Mouse (Mus musculus): Measurements from ENCODE around the gene Cdc6. TPM values are rescaled to one million over a fixed set of nuclear protein-coding genes. Genes with fewer than 3 reads are reported as not detected.

Gene Cdc6
- polyA plus RNA-seq, 1 experiment from 2014 or later = 15.6 TPM

DNA sequence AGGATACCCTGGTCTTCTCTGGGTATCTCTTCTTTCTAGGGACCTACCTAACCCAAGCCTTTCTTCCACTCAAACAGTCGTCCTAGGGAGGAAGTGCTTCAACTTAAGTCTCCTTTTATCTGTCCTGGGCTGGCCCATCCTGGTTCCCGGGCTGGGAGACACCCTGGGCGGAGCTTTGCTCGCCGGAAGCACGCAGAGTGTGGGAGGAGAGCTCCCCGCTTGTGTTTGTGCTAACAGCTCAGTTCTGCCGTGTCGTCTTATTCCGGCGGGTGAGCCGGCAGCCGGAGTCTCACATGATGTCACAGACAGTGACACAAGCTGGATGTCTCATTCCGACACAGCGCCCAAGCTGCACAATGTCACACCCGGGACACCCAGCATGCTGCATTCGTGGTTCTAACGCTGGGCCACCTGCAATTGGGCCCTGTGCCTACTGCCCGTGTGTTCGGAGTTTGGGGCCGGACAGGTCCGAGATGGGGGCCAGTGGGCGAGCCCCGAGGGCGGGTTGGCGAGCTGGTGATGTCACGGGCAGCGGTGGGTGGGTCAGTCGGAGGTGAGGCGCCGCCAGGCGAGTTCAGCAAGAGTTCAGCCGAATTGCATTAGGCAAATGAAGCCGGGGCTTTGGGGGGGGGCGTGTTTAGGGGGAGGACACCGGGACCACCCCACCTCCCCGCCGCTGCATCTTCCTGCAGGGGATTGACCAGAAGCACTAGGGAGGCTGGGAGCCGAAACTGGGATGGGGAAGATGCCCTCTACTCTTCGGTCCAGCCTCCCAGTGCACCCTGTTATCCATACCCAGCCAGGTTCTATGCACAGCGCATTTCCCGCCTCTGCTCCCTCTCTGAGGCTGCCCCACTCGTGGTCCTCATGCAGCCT lies 52.1 kb downstream of the Cdc6 start:
- peak overlapping the region; percentile 55 to 65 for H3K4me3 ChIP-seq (ENCODE audit: control insufficient read depth in 1 of 2, insufficient read depth in 1 of 2, low read depth in 1 of 2, low read length in 2 of 2)
- WGBS = under 1% methylated on average over 43 of the region's 43 CpGs
- peaks cover 20% of the 10 kb centered on the region for H3K36me3 ChIP-seq (ENCODE audit: control insufficient read depth, insufficient read depth, low read length)
- peak overlapping the region; percentile 63 to 91 for H3K27ac ChIP-seq (replicated peaks in 1 of 2; ENCODE audit: control insufficient read depth in 1 of 2, insufficient read depth in 1 of 2, low read depth in 2 of 2, low read length in 2 of 2)
- peak overlapping the region; percentile 82 for H3K9ac ChIP-seq (ENCODE audit: low read length)
- H3K27me3 ChIP-seq (ENCODE audit: control insufficient read depth, insufficient read depth, low read length) = no peaks in the 10 kb centered on the region
- no peak for ATAC-seq (ENCODE audit: insufficient number of reproducible peaks, insufficient read depth, low FRiP score, low read depth)
- peaks cover 44 to 77% of the 10 kb centered on the region in 2 experiments for H3K4me1 ChIP-seq (ENCODE audit: control insufficient read depth in 2 of 2, insufficient read depth in 2 of 2, low read length in 2 of 2)
- peak overlapping the region; percentile 88 for H3K4me2 ChIP-seq (ENCODE audit: low read length)
- H3K9me3 ChIP-seq (ENCODE audit: control insufficient read depth, low read length) = no peaks in the 10 kb centered on the region

DNA sequence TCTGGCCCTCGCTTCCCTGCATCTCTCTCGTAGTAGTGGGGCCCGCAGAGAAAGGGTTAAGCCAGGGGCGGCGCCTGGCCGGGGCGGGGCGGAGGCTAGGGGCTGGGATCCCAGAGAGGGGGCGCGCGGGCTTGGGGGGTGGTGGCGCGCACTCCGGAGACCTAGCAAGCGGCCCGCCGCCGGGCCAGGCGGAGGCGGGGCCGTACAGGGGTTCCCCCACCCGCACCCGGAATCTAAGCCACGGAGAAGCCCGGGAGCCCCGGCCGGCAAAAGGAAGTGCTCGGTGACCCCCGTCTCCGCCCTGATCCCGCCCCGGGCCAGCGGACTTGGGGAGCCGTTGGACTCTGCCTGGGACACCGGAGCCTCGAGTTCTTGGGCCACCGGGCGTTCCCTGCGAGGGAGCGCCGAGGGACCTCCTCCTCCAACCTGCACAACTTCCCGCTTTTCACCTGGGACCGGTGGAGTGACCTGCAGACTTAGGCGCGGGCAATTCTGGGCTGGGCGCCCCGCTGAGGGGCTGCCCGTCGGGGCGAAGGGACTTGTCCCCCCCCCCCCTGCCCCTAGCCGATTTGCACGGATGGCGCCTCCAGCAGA lies 52.8 kb downstream of the Cdc6 start:
- Histone ChIP-seq H3K9ac (ENCODE audit: low read length) (peak overlapping the region; percentile 82), H3K36me3 (ENCODE audit: control insufficient read depth, insufficient read depth, low read length) (peaks cover 20% of the 10 kb centered on the region), H3K4me2 (ENCODE audit: low read length) (peak overlapping the region; percentile 88), H3K27ac (replicated peaks in 1 of 2; ENCODE audit: control insufficient read depth in 1 of 2, insufficient read depth in 1 of 2, low read depth in 2 of 2, low read length in 2 of 2) (peak overlapping the region; percentile 36 to 91), H3K4me1 (ENCODE audit: control insufficient read depth in 2 of 2, insufficient read depth in 2 of 2, low read length in 2 of 2) (peaks cover 44 to 77% of the 10 kb centered on the region in 2 experiments), H3K27me3 (ENCODE audit: control insufficient read depth, insufficient read depth, low read length) (no peaks in the 10 kb centered on the region), H3K4me3 (ENCODE audit: control insufficient read depth in 1 of 2, insufficient read depth in 1 of 2, low read depth in 1 of 2, low read length in 2 of 2) (peak overlapping the region; percentile 55 to 65), H3K9me3 (ENCODE audit: control insufficient read depth, low read length) (no peaks in the 10 kb centered on the region)
- under 1% methylated on average over 46 of the region's 53 CpGs for WGBS
- peak; percentile 26; the same call in 1 of the 2 replicates for ATAC-seq (ENCODE audit: insufficient number of reproducible peaks, insufficient read depth, low FRiP score, low read depth)

DNA sequence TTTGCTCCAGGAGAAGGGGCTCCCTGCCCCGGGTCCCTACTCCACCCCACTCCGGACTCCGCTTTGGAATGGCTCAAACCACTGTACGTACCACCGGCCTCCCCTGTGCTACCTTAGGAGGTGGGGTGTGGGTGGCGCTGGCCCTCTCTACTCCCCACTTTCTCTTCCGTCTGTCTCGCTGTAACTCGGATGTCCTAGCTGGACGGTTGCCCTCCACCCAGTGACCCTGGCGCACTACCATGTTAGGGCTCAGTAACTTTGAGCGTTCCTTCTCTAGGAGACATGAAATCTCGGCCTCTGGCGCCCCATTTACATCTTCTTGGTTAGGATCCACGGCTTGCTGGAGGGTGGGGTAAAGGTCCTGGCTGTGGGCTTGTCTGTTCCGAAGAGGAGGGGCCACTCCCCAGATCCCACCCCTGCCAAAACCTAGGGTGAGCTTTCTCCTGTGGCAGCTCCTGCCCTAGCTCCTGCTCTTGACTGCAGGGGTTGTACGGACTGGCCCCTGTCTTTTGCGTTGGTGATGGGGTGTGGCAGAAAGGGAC lies 53.5 kb downstream of the Cdc6 start:
- H3K27me3 ChIP-seq (ENCODE audit: control insufficient read depth, insufficient read depth, low read length) = no peaks in the 10 kb centered on the region
- peak overlapping the region; percentile 1 to 91; a peak in 2 of 4 replicates for H3K27ac ChIP-seq (replicated peaks in 1 of 2; ENCODE audit: control insufficient read depth in 1 of 2, insufficient read depth in 1 of 2, low read depth in 2 of 2, low read length in 2 of 2)
- H3K9me3 ChIP-seq (ENCODE audit: control insufficient read depth, low read length) = no peaks in the 10 kb centered on the region
- H3K4me3 ChIP-seq (ENCODE audit: control insufficient read depth in 1 of 2, insufficient read depth in 1 of 2, low read depth in 1 of 2, low read length in 2 of 2) = peak overlapping the region; percentile 55 to 65
- H3K4me1 ChIP-seq (ENCODE audit: control insufficient read depth in 2 of 2, insufficient read depth in 2 of 2, low read length in 2 of 2) = peaks cover 46 to 77% of the 10 kb centered on the region in 2 experiments
- 19% methylated on average over 18 of the region's 18 CpGs for WGBS
- H3K4me2 ChIP-seq (ENCODE audit: low read length) = peak overlapping the region; percentile 88
- no peak for ATAC-seq (ENCODE audit: insufficient number of reproducible peaks, insufficient read depth, low FRiP score, low read depth)
- peaks cover 20% of the 10 kb centered on the region for H3K36me3 ChIP-seq (ENCODE audit: control insufficient read depth, insufficient read depth, low read length)
- H3K9ac ChIP-seq (ENCODE audit: low read length) = peak overlapping the region; percentile 82

DNA sequence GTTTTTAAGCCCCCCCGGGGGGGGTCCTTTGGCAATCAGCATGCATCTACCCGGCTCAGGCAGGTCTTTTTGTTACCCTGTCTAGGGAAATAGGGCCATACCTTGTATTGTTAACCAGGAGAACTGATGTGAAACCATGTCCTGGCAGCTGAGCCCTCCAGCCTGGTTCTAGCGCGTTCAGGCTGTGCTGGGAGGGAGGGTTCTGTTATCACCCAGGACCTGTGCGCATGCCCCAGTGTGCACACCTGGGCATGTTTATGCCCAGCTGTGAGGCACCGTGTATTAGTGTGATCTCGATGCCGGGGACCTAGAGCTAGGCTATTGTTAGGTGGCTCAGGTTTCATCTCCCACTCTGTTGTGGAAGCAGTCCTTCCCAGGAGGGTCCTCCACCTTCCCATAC lies 54.2 kb downstream of the Cdc6 start:
- ATAC-seq (ENCODE audit: insufficient number of reproducible peaks, insufficient read depth, low FRiP score, low read depth) = no peak
- H3K36me3 ChIP-seq (ENCODE audit: control insufficient read depth, insufficient read depth, low read length) = peaks cover 21% of the 10 kb centered on the region
- peak overlapping the region; percentile 82 for H3K9ac ChIP-seq (ENCODE audit: low read length)
- WGBS = 21% methylated on average over 8 of the region's 8 CpGs
- H3K4me2 ChIP-seq (ENCODE audit: low read length) = peak overlapping the region; percentile 88
- no peaks in the 10 kb centered on the region for H3K27me3 ChIP-seq (ENCODE audit: control insufficient read depth, insufficient read depth, low read length)
- peaks cover 52 to 79% of the 10 kb centered on the region in 2 experiments for H3K4me1 ChIP-seq (ENCODE audit: control insufficient read depth in 2 of 2, insufficient read depth in 2 of 2, low read length in 2 of 2)
- H3K27ac ChIP-seq (replicated peaks in 1 of 2; ENCODE audit: control insufficient read depth in 1 of 2, insufficient read depth in 1 of 2, low read depth in 2 of 2, low read length in 2 of 2) = peak overlapping the region in 1 of 2 experiments; percentile 91; a peak in 1 of 4 replicates
- H3K4me3 ChIP-seq (ENCODE audit: control insufficient read depth in 1 of 2, insufficient read depth in 1 of 2, low read depth in 1 of 2, low read length in 2 of 2) = peak overlapping the region; percentile 55 to 65
- no peaks in the 10 kb centered on the region for H3K9me3 ChIP-seq (ENCODE audit: control insufficient read depth, low read length)

DNA sequence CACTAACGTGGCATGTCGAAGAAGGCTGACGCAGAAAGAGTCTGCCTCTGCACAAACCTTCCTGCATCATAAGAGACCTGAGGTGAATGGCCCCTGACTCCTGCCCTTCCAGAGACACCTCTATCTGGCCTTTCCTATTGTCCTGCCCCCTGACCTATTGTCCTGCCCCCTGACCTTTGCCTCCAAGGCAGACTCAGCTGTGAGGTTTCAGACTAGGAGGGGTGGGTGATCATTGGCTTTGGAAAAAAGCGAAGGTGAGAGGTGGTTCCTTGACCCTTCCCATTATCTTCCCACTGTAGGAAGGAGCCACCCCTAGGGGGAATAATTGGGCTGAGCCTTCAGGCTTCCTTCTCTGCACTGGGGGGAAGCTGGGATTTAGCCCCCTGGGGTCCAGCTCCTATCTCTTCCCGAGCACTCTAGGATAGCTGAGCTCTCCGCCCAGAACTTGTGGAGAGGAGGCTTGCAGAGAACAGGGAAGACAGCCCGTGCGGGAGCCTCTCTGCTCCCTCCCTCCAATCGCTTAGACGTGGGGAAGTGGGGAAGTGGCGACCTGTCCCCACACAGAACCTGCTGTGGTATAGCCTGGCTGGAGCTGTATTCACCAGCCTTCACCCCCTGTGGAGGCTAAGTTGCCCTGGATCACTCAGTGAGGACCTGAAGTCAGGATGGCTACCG lies 55.0 kb downstream of the Cdc6 start:
- peak overlapping the region; percentile 55 to 65 for H3K4me3 ChIP-seq (ENCODE audit: control insufficient read depth in 1 of 2, insufficient read depth in 1 of 2, low read depth in 1 of 2, low read length in 2 of 2)
- ATAC-seq (ENCODE audit: insufficient number of reproducible peaks, insufficient read depth, low FRiP score, low read depth) = no peak
- H3K27me3 ChIP-seq (ENCODE audit: control insufficient read depth, insufficient read depth, low read length) = no peaks in the 10 kb centered on the region
- H3K4me1 ChIP-seq (ENCODE audit: control insufficient read depth in 2 of 2, insufficient read depth in 2 of 2, low read length in 2 of 2) = peaks cover 57 to 87% of the 10 kb centered on the region in 2 experiments
- peak overlapping the region; percentile 88 for H3K4me2 ChIP-seq (ENCODE audit: low read length)
- WGBS = 18% methylated on average over 12 of the region's 12 CpGs
- peaks cover 21% of the 10 kb centered on the region for H3K36me3 ChIP-seq (ENCODE audit: control insufficient read depth, insufficient read depth, low read length)
- H3K9me3 ChIP-seq (ENCODE audit: control insufficient read depth, low read length) = no peaks in the 10 kb centered on the region
- peak overlapping the region; percentile 82 for H3K9ac ChIP-seq (ENCODE audit: low read length)
- peak overlapping the region; percentile 88 to 91 for H3K27ac ChIP-seq (replicated peaks in 1 of 2; ENCODE audit: control insufficient read depth in 1 of 2, insufficient read depth in 1 of 2, low read depth in 2 of 2, low read length in 2 of 2)

DNA sequence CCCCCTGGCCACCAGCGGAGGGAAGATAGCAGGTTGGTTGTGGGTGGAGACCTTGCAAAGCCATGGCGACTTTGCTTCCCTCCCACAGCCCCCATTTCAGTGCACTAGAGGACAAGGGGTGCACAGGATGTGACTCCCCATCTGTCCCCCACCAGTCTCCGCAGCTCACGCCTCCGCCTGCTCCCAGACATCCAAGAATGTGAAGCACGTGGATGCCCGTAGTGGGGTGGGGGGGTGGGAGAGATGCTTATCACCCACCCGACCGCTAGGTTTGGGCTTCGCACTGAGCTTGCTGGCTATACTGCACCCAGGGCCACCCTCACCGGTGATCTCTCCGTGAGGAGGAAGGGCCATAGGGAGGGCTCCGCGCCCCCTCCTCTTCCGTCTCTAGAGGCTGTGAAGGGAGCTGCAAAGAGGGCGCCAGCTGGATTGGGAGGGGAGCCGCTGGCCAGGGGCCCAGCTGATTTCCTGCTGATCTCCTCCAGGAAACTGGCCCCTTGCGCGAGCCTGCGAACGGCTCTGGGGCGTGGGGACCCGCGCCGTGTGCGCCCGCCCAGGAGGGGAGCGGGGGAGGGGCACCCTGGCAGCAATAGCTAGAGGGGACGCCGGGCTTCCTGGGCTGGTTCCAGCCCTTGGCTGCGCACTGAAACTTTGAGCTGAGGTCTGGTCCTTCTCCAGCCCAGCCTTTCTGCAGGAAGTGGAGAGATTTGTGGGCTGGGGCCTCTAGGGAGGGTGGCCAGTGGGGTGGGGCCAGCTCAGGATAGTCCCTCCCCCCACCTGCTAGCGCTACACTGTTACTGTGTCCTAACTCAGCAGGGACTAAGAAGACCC lies 55.8 kb downstream of the Cdc6 start:
- Histone ChIP-seq H3K4me3 (ENCODE audit: control insufficient read depth in 1 of 2, insufficient read depth in 1 of 2, low read depth in 1 of 2, low read length in 2 of 2) (peak overlapping the region; percentile 55 to 65), H3K9ac (ENCODE audit: low read length) (peak overlapping the region; percentile 82), H3K4me2 (ENCODE audit: low read length) (peak overlapping the region; percentile 88), H3K27me3 (ENCODE audit: control insufficient read depth, insufficient read depth, low read length) (no peaks in the 10 kb centered on the region), H3K4me1 (ENCODE audit: control insufficient read depth in 2 of 2, insufficient read depth in 2 of 2, low read length in 2 of 2) (peaks cover 63 to 94% of the 10 kb centered on the region in 2 experiments), H3K9me3 (ENCODE audit: control insufficient read depth, low read length) (no peaks in the 10 kb centered on the region), H3K36me3 (ENCODE audit: control insufficient read depth, insufficient read depth, low read length) (peaks cover 23% of the 10 kb centered on the region), H3K27ac (replicated peaks in 1 of 2; ENCODE audit: control insufficient read depth in 1 of 2, insufficient read depth in 1 of 2, low read depth in 2 of 2, low read length in 2 of 2) (peak overlapping the region; percentile 88 to 91)
- WGBS = 1% methylated on average over 31 of the region's 32 CpGs
- ATAC-seq (ENCODE audit: insufficient number of reproducible peaks, insufficient read depth, low FRiP score, low read depth) = peak; percentile 75
